Mouse (Mus musculus): ENCODE results near the gene Madd. TPM values are rescaled to one million over a fixed set of nuclear protein-coding genes. Genes with fewer than 3 reads are reported as not detected.
"Not testable (repeated sequence)": the region's sequence is repeated elsewhere in the genome, so short reads cannot be mapped to it uniquely, and the experiment has no call there.

Gene Madd
- polyA plus RNA-seq, 1 experiment from 2014 or later = 5.3 TPM

- H3K27ac ChIP-seq (ENCODE audit: low read length) = no peak overlapping the region
- no peaks in the 10 kb centered on the region for H3K9me3 ChIP-seq (replicated peaks; ENCODE audit: control insufficient read depth, low read length)
- H3K4me3 ChIP-seq (ENCODE audit: low read depth, low read length) = no peak overlapping the region
- peaks cover 18% of the 10 kb centered on the region for H3K4me1 ChIP-seq (ENCODE audit: control insufficient read depth, low read depth, low read length)
- no peak for ATAC-seq (ENCODE audit: low read depth)
- WGBS (ENCODE audit: insufficient replicate concordance) = 61% methylated on average over 5 of the region's 5 CpGs
- H3K9ac ChIP-seq (ENCODE audit: low read depth, low read length) = no peak overlapping the region
- H3K4me2 ChIP-seq (ENCODE audit: low read depth, low read length) = no peak overlapping the region
- H3K27me3 ChIP-seq (ENCODE audit: control insufficient read depth, insufficient read depth, low read depth, low read length) = no peaks in the 10 kb centered on the region
- no peaks in the 10 kb centered on the region for H3K36me3 ChIP-seq (ENCODE audit: control insufficient read depth, insufficient read depth)
Measured at GRCm38 (mm10) chr2:91116842-91117241, 66.8 kb downstream of the Madd start.

- H3K9ac ChIP-seq (ENCODE audit: low read depth, low read length) = 0 out of 2 replicates have a peak overlapping the region, but pooled peaks have one; percentile 24
Measured at GRCm38 (mm10) chr2:91115578-91115970, 68.1 kb downstream of the Madd start.

GRCm38 (mm10) chr2:91114781-91115577, 68.7 kb downstream of the Madd start:
- no peaks in the 10 kb centered on the region for H3K27me3 ChIP-seq (ENCODE audit: control insufficient read depth, insufficient read depth, low read depth, low read length)
- H3K9ac ChIP-seq (ENCODE audit: low read depth, low read length) = 0 out of 2 replicates have a peak overlapping the region, but pooled peaks have one; percentile 24
- WGBS (ENCODE audit: insufficient replicate concordance) = 56% methylated on average over 42 of the region's 42 CpGs
- peak overlapping the region; percentile 43 for H3K4me3 ChIP-seq (ENCODE audit: low read depth, low read length)
- peaks cover 18% of the 10 kb centered on the region for H3K4me1 ChIP-seq (ENCODE audit: control insufficient read depth, low read depth, low read length)
- ATAC-seq (ENCODE audit: low read depth) = peak; percentile 56
- no peaks in the 10 kb centered on the region for H3K36me3 ChIP-seq (ENCODE audit: control insufficient read depth, insufficient read depth)
- H3K9me3 ChIP-seq (replicated peaks; ENCODE audit: control insufficient read depth, low read length) = no peaks in the 10 kb centered on the region
- no peak overlapping the region for H3K27ac ChIP-seq (ENCODE audit: low read length)
- peak overlapping the region; percentile 58 for H3K4me2 ChIP-seq (ENCODE audit: low read depth, low read length)

More at GRCm38 (mm10) chr2:91115578-91115970, 68.1 kb downstream of the Madd start:
- H3K4me2 ChIP-seq (ENCODE audit: low read depth, low read length) = peak overlapping the region; percentile 58
- no peaks in the 10 kb centered on the region for H3K9me3 ChIP-seq (replicated peaks; ENCODE audit: control insufficient read depth, low read length)
- no peaks in the 10 kb centered on the region for H3K36me3 ChIP-seq (ENCODE audit: control insufficient read depth, insufficient read depth)
- 71% methylated on average over 12 of the region's 12 CpGs for WGBS (ENCODE audit: insufficient replicate concordance)
- H3K4me3 ChIP-seq (ENCODE audit: low read depth, low read length) = peak overlapping the region; percentile 43
- no peak overlapping the region for H3K27ac ChIP-seq (ENCODE audit: low read length)
- H3K4me1 ChIP-seq (ENCODE audit: control insufficient read depth, low read depth, low read length) = peaks cover 18% of the 10 kb centered on the region
- no peaks in the 10 kb centered on the region for H3K27me3 ChIP-seq (ENCODE audit: control insufficient read depth, insufficient read depth, low read depth, low read length)
- no peak for ATAC-seq (ENCODE audit: low read depth)

GRCm38 (mm10) chr2:91113852-91114251, 69.8 kb downstream of the Madd start:
- Histone ChIP-seq H3K4me2 (ENCODE audit: low read depth, low read length) (no peak overlapping the region), H3K27ac (ENCODE audit: low read length) (no peak overlapping the region), H3K4me1 (ENCODE audit: control insufficient read depth, low read depth, low read length) (peaks cover 18% of the 10 kb centered on the region), H3K9me3 (replicated peaks; ENCODE audit: control insufficient read depth, low read length) (no peaks in the 10 kb centered on the region), H3K9ac (ENCODE audit: low read depth, low read length) (no peak overlapping the region), H3K27me3 (ENCODE audit: control insufficient read depth, insufficient read depth, low read depth, low read length) (no peaks in the 10 kb centered on the region), H3K36me3 (ENCODE audit: control insufficient read depth, insufficient read depth) (no peaks in the 10 kb centered on the region), H3K4me3 (ENCODE audit: low read depth, low read length) (no peak overlapping the region)
- ATAC-seq (ENCODE audit: low read depth) = 0 out of 2 replicates have a peak, but pooled peaks have one; percentile 12
- WGBS (ENCODE audit: insufficient replicate concordance) = 36% methylated on average over 6 of the region's 6 CpGs

- H3K9ac ChIP-seq (ENCODE audit: low read depth, low read length) = no peak overlapping the region
- no peak for ATAC-seq (ENCODE audit: low read depth)
- no peaks in the 10 kb centered on the region for H3K36me3 ChIP-seq (ENCODE audit: control insufficient read depth, insufficient read depth)
- no peak overlapping the region for H3K4me3 ChIP-seq (ENCODE audit: low read depth, low read length)
- no peaks in the 10 kb centered on the region for H3K27me3 ChIP-seq (ENCODE audit: control insufficient read depth, insufficient read depth, low read depth, low read length)
- no peak overlapping the region for H3K27ac ChIP-seq (ENCODE audit: low read length)
- peaks cover 21% of the 10 kb centered on the region for H3K4me1 ChIP-seq (ENCODE audit: control insufficient read depth, low read depth, low read length)
- 57% methylated on average over 10 of the region's 10 CpGs for whole genome bisulfite sequencing (ENCODE audit: insufficient replicate concordance)
- no peak overlapping the region for H3K4me2 ChIP-seq (ENCODE audit: low read depth, low read length)
- no peaks in the 10 kb centered on the region for H3K9me3 ChIP-seq (replicated peaks; ENCODE audit: control insufficient read depth, low read length)
Measured at GRCm38 (mm10) chr2:91113334-91113733, 70.3 kb downstream of the Madd start.

GRCm38 (mm10) chr2:91112491-91112890, 71.1 kb downstream of the Madd start:
- no peaks in the 10 kb centered on the region for H3K27me3 ChIP-seq (ENCODE audit: control insufficient read depth, insufficient read depth, low read depth, low read length)
- no peak overlapping the region for H3K4me3 ChIP-seq (ENCODE audit: low read depth, low read length)
- H3K9ac ChIP-seq (ENCODE audit: low read depth, low read length) = no peak overlapping the region
- no peaks in the 10 kb centered on the region for H3K36me3 ChIP-seq (ENCODE audit: control insufficient read depth, insufficient read depth)
- peaks cover 29% of the 10 kb centered on the region for H3K4me1 ChIP-seq (ENCODE audit: control insufficient read depth, low read depth, low read length)
- WGBS (ENCODE audit: insufficient replicate concordance) = 40% methylated on average over 4 of the region's 4 CpGs
- no peak overlapping the region for H3K4me2 ChIP-seq (ENCODE audit: low read depth, low read length)
- no peak overlapping the region for H3K27ac ChIP-seq (ENCODE audit: low read length)
- H3K9me3 ChIP-seq (replicated peaks; ENCODE audit: control insufficient read depth, low read length) = no peaks in the 10 kb centered on the region
- no peak for ATAC-seq (ENCODE audit: low read depth)

GRCm38 (mm10) chr2:91111832-91112231, 71.8 kb downstream of the Madd start:
- not testable (repeated sequence) for H3K9ac ChIP-seq (ENCODE audit: low read depth, low read length); H3K27me3 ChIP-seq (ENCODE audit: control insufficient read depth, insufficient read depth, low read depth, low read length); H3K36me3 ChIP-seq (ENCODE audit: control insufficient read depth, insufficient read depth); ATAC-seq (ENCODE audit: low read depth); H3K27ac ChIP-seq (ENCODE audit: low read length); H3K4me3 ChIP-seq (ENCODE audit: low read depth, low read length); H3K4me2 ChIP-seq (ENCODE audit: low read depth, low read length); H3K9me3 ChIP-seq (replicated peaks; ENCODE audit: control insufficient read depth, low read length)
- WGBS (ENCODE audit: insufficient replicate concordance) = 73% methylated on average over 3 of the region's 3 CpGs
- H3K4me1 ChIP-seq (ENCODE audit: control insufficient read depth, low read depth, low read length) = peaks cover 32% of the 10 kb centered on the region

GRCm38 (mm10) chr2:91110429-91110828, 73.2 kb downstream of the Madd start:
- Histone ChIP-seq H3K4me3 (ENCODE audit: low read depth, low read length) (no peak overlapping the region), H3K27me3 (ENCODE audit: control insufficient read depth, insufficient read depth, low read depth, low read length) (no peaks in the 10 kb centered on the region), H3K27ac (ENCODE audit: low read length) (no peak overlapping the region), H3K9ac (ENCODE audit: low read depth, low read length) (no peak overlapping the region), H3K36me3 (ENCODE audit: control insufficient read depth, insufficient read depth) (no peaks in the 10 kb centered on the region), H3K9me3 (replicated peaks; ENCODE audit: control insufficient read depth, low read length) (no peaks in the 10 kb centered on the region), H3K4me1 (ENCODE audit: control insufficient read depth, low read depth, low read length) (peaks cover 37% of the 10 kb centered on the region), H3K4me2 (ENCODE audit: low read depth, low read length) (no peak overlapping the region)
- ATAC-seq (ENCODE audit: low read depth) = no peak
- WGBS (ENCODE audit: insufficient replicate concordance) = 75% methylated on average over 6 of the region's 6 CpGs

GRCm38 (mm10) chr2:91109807-91110385, 73.7 kb downstream of the Madd start:
- WGBS (ENCODE audit: insufficient replicate concordance) = 75% methylated on average over 5 of the region's 5 CpGs
- H3K9ac ChIP-seq (ENCODE audit: low read depth, low read length) = no peak overlapping the region
- H3K4me1 ChIP-seq (ENCODE audit: control insufficient read depth, low read depth, low read length) = peaks cover 42% of the 10 kb centered on the region
- no peaks in the 10 kb centered on the region for H3K36me3 ChIP-seq (ENCODE audit: control insufficient read depth, insufficient read depth)
- H3K27ac ChIP-seq (ENCODE audit: low read length) = no peak overlapping the region
- no peaks in the 10 kb centered on the region for H3K9me3 ChIP-seq (replicated peaks; ENCODE audit: control insufficient read depth, low read length)
- no peak overlapping the region for H3K4me2 ChIP-seq (ENCODE audit: low read depth, low read length)
- no peak for ATAC-seq (ENCODE audit: low read depth)
- no peak overlapping the region for H3K4me3 ChIP-seq (ENCODE audit: low read depth, low read length)
- H3K27me3 ChIP-seq (ENCODE audit: control insufficient read depth, insufficient read depth, low read depth, low read length) = no peaks in the 10 kb centered on the region

Measured in liver, embryonic 16.5 days (tissue).